Comparison of ENCODE assay signal across 9 mouse cellular contexts in genomic region chr9:102544116-102544772, GRCm38 (mm10). TPM values are rescaled to one million over a fixed set of nuclear protein-coding genes. Genes with fewer than 3 reads are reported as not detected.
DNase-seq lines count a peak whose midpoint lies in the region; ATAC-seq lines count a peak whose summit lies in the region.
"Had no signal": no experiment of that assay in that cellular context is flagged by ENCODE, and none has a peak within 500 bp of the region (broad histone marks: within the 10 kb centered on the region; RNA-seq: fewer than 3 reads in every experiment).

No protein-coding gene starts in this region.

- ATAC-seq in limb, embryonic 11.5 days (ENCODE audit: insufficient number of reproducible peaks, low FRiP score, low TSS enrichment, low read depth): no peak; the same call in 1 of the 2 replicates
- no peak for ATAC-seq in stomach, embryonic 15.5 days (ENCODE audit: insufficient read depth, low FRiP score, low read depth)

- no peak overlapping the region for H3K9ac ChIP-seq in limb, embryonic 11.5 days (ENCODE audit: low read length)
- H3K9ac ChIP-seq in stomach, embryonic 15.5 days: no peak overlapping the region

- no peaks in the 10 kb centered on the region for H3K36me3 ChIP-seq in limb, embryonic 11.5 days (ENCODE audit: control insufficient read depth, insufficient read depth, low read length)
- no peaks in the 10 kb centered on the region for H3K36me3 ChIP-seq in stomach, embryonic 15.5 days

- no peak overlapping the region for H3K27ac ChIP-seq in limb, embryonic 11.5 days (replicated peaks; ENCODE audit: low read depth, low read length)
- H3K27ac ChIP-seq in stomach, embryonic 15.5 days: no peak overlapping the region

- peaks cover 18% of the 10 kb centered on the region; the same call in 1 of the 2 replicates for H3K27me3 ChIP-seq in limb, embryonic 11.5 days (ENCODE audit: control insufficient read depth, insufficient read depth, low read length)
- H3K27me3 ChIP-seq in stomach, embryonic 15.5 days (replicated peaks): no peaks in the 10 kb centered on the region; the same call in 1 of the 2 replicates

- H3K9me3 ChIP-seq in limb, embryonic 11.5 days (ENCODE audit: control insufficient read depth, low read length): no peaks in the 10 kb centered on the region
- H3K9me3 ChIP-seq in stomach, embryonic 15.5 days: no peaks in the 10 kb centered on the region

- 22% methylated on average over 11 of the region's 11 CpGs for WGBS in limb, embryonic 11.5 days
- WGBS in stomach, embryonic 15.5 days: 19% methylated on average over 11 of the region's 11 CpGs

- H3K4me2 ChIP-seq in limb, embryonic 11.5 days (ENCODE audit: low read depth, severe bottlenecking): peak overlapping the region; percentile 55
- H3K4me2 ChIP-seq in stomach, embryonic 15.5 days: peak overlapping the region; percentile 70

- H3K4me3 ChIP-seq in limb, embryonic 11.5 days (ENCODE audit: low read depth, low read length): peak overlapping the region; percentile 25; the same call in 1 of the 2 replicates
- H3K4me3 ChIP-seq in stomach, embryonic 15.5 days (replicated peaks): peak overlapping the region; percentile 34

- peak; percentile 37 for DNase-seq in embryo, embryonic 11 days
- no peak for DNase-seq in embryo, embryonic 10 days (ENCODE audit: low spot score)
- peak; percentile 11 for DNase-seq in lung, postnatal 10 days
- no peak for DNase-seq in lung, postnatal 14 days
- DNase-seq in limb, embryonic 11.5 days (ENCODE audit: low spot score): peak; percentile 46
- no peak for DNase-seq in urinary bladder, postnatal 14 days (ENCODE audit: low spot score)
- DNase-seq in layer of hippocampus, postnatal 14 days (ENCODE audit: low spot score in 2 of 2): no peak

- H3K4me1 ChIP-seq in limb, embryonic 11.5 days (ENCODE audit: control insufficient read depth, insufficient read depth, low read length): peaks cover 7% of the 10 kb centered on the region
- H3K4me1 ChIP-seq in stomach, embryonic 15.5 days: peaks cover 14% of the 10 kb centered on the region; the same call in 1 of the 2 replicates

RNA-seq across cellular contexts. Expression of gene Ky, which starts 38.7 kb away (rescaled TPM):
- polyA plus RNA-seq in limb, embryonic 11.5 days (2014; fragmentation: Nextera tagmentation; extraction: Ambion mirVana): 0.16 and 0.23 TPM in 2 replicates
- 0.05 and 0.10 TPM in 2 replicates for polyA plus RNA-seq in stomach, embryonic 15.5 days (2015; fragmentation: Nextera tagmentation; extraction: Ambion mirVana)
- total RNA-seq in layer of hippocampus, postnatal 14 days (2021): 1 to 10 TPM; 4.9 to 7.4 TPM
- polyA plus RNA-seq: liver, adult 2 months had no signal

Comparison
In these comparisons a context has a peak if more than half of its experiments do, and no peak if none do; other contexts are left out.
1. DNase-seq: peak in embryo, embryonic 11 days (single experiment), lung, postnatal 10 days (single experiment) and limb, embryonic 11.5 days (single experiment); none in embryo, embryonic 10 days (single experiment), lung, postnatal 14 days (single experiment), urinary bladder, postnatal 14 days (single experiment) and layer of hippocampus, postnatal 14 days (0 of 2).